Mouse (Mus musculus): ENCODE data around the gene Gin1.

The Gin1 gene

DNA sequence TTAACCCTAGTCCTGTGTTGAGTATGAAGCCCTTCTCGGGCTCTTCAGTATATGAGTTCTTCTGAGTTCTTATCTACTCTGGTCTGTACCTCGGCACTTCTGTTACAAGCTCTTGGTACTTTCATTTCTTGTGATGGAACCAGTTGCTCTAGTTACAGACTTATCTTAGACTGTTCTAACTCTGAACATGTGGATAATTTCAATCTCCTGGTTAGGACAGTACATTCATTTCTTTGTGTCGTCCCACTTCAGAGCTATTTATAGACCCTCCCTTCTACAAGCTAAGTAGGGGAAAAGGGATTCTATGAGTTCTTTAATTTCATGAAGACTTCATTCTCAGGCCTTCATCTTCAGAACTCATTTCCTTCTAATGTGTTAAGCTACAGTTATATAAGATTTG lies 17.7 kb downstream of the Gin1 start:
- no peak for DNase-seq (ENCODE audit: low spot score in 2 of 2)

DNA sequence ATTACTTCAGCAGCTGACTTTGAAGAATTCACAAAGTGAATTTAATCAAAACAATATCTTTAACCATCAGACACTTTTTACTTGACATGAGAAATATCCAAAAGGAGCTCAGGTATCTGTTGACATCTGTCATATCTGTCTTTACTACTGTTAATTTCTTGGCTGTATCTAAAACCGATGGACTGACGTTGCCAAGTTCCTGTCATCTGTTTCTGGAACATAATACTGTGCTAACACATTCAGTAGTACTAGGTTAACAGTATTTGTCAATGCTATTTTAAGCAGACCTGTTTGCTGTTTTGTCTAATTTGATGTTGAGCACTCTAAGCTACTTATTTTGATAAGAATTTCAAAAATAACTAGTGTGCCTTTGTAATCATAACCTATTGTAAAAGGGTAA lies 18.5 kb downstream of the Gin1 start:
- no peak for DNase-seq (ENCODE audit: low spot score in 2 of 2)

- no peak for DNase-seq (ENCODE audit: low spot score in 2 of 2)
These were observed 24.1 kb downstream of the Gin1 start for GRCm38 (mm10) chr1:97794110-97794509.

DNA sequence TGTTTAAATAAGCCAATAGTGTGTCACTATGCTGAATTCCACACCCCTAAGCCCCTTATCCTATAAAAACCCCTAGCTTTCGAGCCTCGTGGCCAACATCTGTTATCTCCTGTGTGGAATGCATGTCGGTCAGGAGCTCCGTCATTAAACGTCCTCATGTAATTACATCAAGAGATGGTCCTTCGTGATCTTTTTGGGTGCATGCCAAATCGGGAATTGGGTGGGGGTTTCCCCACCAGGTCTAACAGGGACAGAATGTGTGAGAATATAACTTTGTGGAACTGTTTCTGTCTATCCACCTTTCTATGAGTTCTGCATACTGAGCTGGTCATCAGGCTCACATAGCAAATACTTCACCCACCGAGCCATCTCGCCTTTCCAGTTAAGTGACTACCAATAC lies 26.0 kb downstream of the Gin1 start:
- DNase-seq (ENCODE audit: low spot score in 2 of 2): no peak

GRCm38 (mm10) chr1:97802207-97802902 lies 32.4 kb downstream of the Gin1 start:
- no peak for DNase-seq (ENCODE audit: low spot score in 2 of 2)

DNA sequence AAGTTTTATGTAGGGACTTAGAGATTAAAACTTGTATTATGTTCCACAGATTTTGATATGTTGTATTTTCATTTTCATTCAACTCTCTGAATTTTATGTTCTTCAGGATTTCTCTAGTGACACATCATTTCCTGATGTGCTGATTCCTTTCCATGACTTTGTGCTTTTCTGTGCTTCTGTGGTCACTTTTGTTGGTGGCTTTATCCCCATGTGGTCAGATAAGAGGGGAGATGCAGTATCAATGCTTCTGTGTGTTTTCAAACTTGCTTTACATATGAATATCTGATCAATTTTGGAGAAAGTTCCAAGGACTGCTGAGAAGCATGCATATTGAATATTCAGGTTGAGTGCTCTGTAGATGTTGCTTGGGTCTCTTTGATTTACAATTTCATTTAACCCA lies 34.5 kb downstream of the Gin1 start:
- no peak for DNase-seq (ENCODE audit: low spot score in 2 of 2)

- DNase-seq (ENCODE audit: low spot score in 2 of 2): no peak
These were observed 39.4 kb downstream of the Gin1 start for GRCm38 (mm10) chr1:97809255-97809912.

DNA sequence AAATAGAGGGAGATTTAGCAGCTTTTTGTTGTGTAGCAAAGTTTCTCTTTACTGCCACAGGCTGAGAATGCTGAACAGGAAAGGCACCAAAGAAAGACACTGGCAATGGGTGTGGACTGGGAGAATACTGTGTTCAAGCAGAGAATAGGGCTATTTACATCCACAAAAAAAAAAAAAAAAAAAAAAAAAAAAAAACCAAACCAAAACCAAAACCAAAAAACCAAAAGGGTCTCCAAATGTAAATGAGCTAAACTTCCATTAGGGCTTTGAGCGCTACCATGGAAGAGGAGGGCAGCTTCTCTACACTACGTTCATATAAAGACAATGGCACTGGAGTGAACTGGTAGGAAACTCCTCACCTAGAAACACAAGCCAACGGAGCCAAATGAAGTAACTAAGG lies 51.3 kb downstream of the Gin1 start:
- DNase-seq (ENCODE audit: low spot score in 2 of 2): no peak

- no peak for DNase-seq (ENCODE audit: low spot score in 2 of 2)
These were observed 52.2 kb downstream of the Gin1 start for GRCm38 (mm10) chr1:97822203-97822602.

- no peak for DNase-seq (ENCODE audit: low spot score in 2 of 2)
These were observed 52.9 kb downstream of the Gin1 start for GRCm38 (mm10) chr1:97822904-97823303.

GRCm38 (mm10) chr1:97827566-97827965 lies 57.6 kb downstream of the Gin1 start:
- no peak for DNase-seq (ENCODE audit: low spot score in 2 of 2)

DNA sequence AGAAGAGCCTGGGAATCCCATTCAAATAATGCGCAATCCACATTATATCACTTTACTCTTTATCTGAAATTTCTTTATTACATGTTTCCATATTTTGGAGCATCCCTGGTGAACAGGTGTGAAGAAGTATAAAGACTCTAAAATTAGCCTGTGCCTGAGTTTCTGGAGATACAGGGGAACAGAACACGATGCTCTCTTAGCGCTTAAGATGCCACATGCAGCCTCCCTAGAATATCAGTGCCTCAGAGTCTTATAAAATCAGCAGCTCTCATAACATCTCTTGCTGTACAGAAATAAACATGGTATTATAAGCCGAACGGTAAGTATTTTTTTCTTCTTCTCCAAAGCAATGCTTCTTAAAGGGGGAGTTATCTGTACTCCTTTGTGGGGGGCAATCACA lies 58.1 kb downstream of the Gin1 start:
- DNase-seq (ENCODE audit: low spot score in 2 of 2): no peak

GRCm38 (mm10) chr1:97833466-97834353 lies 63.7 kb downstream of the Gin1 start:
- no peak for DNase-seq (ENCODE audit: low spot score in 2 of 2)

- DNase-seq (ENCODE audit: low spot score in 2 of 2): no peak
These were observed 64.4 kb downstream of the Gin1 start for GRCm38 (mm10) chr1:97834354-97834822.
